Mouse (Mus musculus) stomach, adult 2 months (tissue): ENCODE measurements around the gene Ctc1. TPM values are rescaled to one million over a fixed set of nuclear protein-coding genes. Genes with fewer than 3 reads are reported as not detected.

Experiments
- polyA plus RNA-seq: library from polyadenylated mRNA; depleted of rRNA; stranded (reverse); fragments of >200 nt; gene quantifications from 2 replicates; pipeline ENCODE4 v1.2.3, GENCODE M21; 2012; rRNA removed

The Ctc1 gene
- polyA plus RNA-seq: 12.6 and 16.5 TPM in 2 replicates

GRCm38 (mm10) chr11:69015644-69016441 lies at the start of gene Ctc1:
Gene Ctc1 (plus strand): TSS chr11:69015911.

GRCm38 (mm10) chr11:68967337-68968282 lies 48.1 kb upstream of the Ctc1 start, which contains the start of gene Slc25a35:
Gene Slc25a35 (plus strand): TSS chr11:68968131.

GRCm38 (mm10) chr11:68975085-68975484 lies 40.6 kb upstream of the Ctc1 start, which contains the start of gene Rangrf:
Gene Rangrf (minus strand): TSS chr11:68975185.

GRCm38 (mm10) chr11:69008182-69009121 lies 7.3 kb upstream of the Ctc1 start, which contains the start of gene Pfas:
Gene Pfas (minus strand): TSS chr11:69008460.

GRCm38 (mm10) chr11:69045531-69046394 lies 30.1 kb downstream of the Ctc1 start, which contains the start of gene Aurkb:
Gene Aurkb (plus strand): TSS chr11:69045647.

GRCm38 (mm10) chr11:69059357-69059974 lies 43.8 kb downstream of the Ctc1 start, which contains the start of gene Borcs6:
Gene Borcs6 (plus strand): TSS chr11:69059717.

GRCm38 (mm10) chr11:69070590-69071222 lies 55.0 kb downstream of the Ctc1 start, which contains the start of gene Tmem107:
Gene Tmem107 (plus strand): TSS chr11:69070806.

Other genes starting within 250 kb of the Ctc1 start
- 78.5 and 83.8 TPM in 2 replicates for gene Ndel1, start 144.1 kb upstream of the Ctc1 start, polyA plus RNA-seq
- gene Rnf222, start 127.4 kb upstream of the Ctc1 start, polyA plus RNA-seq: 0.70 and 0.84 TPM in 2 replicates
- gene Rpl26, start 114.3 kb upstream of the Ctc1 start, polyA plus RNA-seq: 175 and 211 TPM in 2 replicates
- gene Odf4, start 88.8 kb upstream of the Ctc1 start, polyA plus RNA-seq: not detected in 2 replicates
- gene Arhgef15, start 58.4 kb upstream of the Ctc1 start, polyA plus RNA-seq: 24.5 and 26.3 TPM in 2 replicates
- 27.1 and 32.6 TPM in 2 replicates for gene Slc25a35, start 47.8 kb upstream of the Ctc1 start, polyA plus RNA-seq
- 17.9 and 21.9 TPM in 2 replicates for gene Rangrf, start 40.7 kb upstream of the Ctc1 start, polyA plus RNA-seq
- 3.1 and 4.6 TPM in 2 replicates for gene Pfas, start 7.5 kb upstream of the Ctc1 start, polyA plus RNA-seq
- gene Aurkb, start 29.7 kb downstream of the Ctc1 start, polyA plus RNA-seq: 16.9 and 18.1 TPM in 2 replicates
- 10.7 and 19.3 TPM in 2 replicates for gene Borcs6, start 43.8 kb downstream of the Ctc1 start, polyA plus RNA-seq
- 15.9 and 17.7 TPM in 2 replicates for gene Tmem107, start 54.9 kb downstream of the Ctc1 start, polyA plus RNA-seq
- 78.1 and 119 TPM in 2 replicates for gene Vamp2, start 72.6 kb downstream of the Ctc1 start, polyA plus RNA-seq
- 9.6 and 9.8 TPM in 2 replicates for gene Per1, start 79.3 kb downstream of the Ctc1 start, polyA plus RNA-seq
- 1.00 and 1.9 TPM in 2 replicates for gene Hes7, start 104.5 kb downstream of the Ctc1 start, polyA plus RNA-seq
- 0.53 and 0.80 TPM in 2 replicates for gene 9130213A22Rik, start 106.7 kb downstream of the Ctc1 start, polyA plus RNA-seq
- 35.1 and 49.7 TPM in 2 replicates for gene Aloxe3, start 110.0 kb downstream of the Ctc1 start, polyA plus RNA-seq
- gene Alox12b, start 141.1 kb downstream of the Ctc1 start, polyA plus RNA-seq: 27.0 and 30.6 TPM in 2 replicates
- 0.18 TPM in 1 of 2 replicates, not detected in the other for gene Alox8, start 181.9 kb downstream of the Ctc1 start, polyA plus RNA-seq
- 0.02 TPM in 1 of 2 replicates, not detected in the other for gene Gucy2e, start 221.1 kb downstream of the Ctc1 start, polyA plus RNA-seq